Mouse (Mus musculus) neural tube, embryonic 15.5 days (tissue): ENCODE data around the gene Avpr2. TPM values are rescaled to one million over a fixed set of nuclear protein-coding genes. Genes with fewer than 3 reads are reported as not detected.
A peak's percentile ranks its signal among the peaks of the same experiment; 100 is the strongest.

Experiments
- ATAC-seq: fragments of 200-750 bp; cut with Nextera tagmentation; 2 replicates; pipeline ENCODE4 v1.8.0; 2017; ENCODE audit warnings: mild to moderate bottlenecking, moderate TSS enrichment, moderate library complexity; ENCODE audit not compliant: low FRiP score
- H3K27ac ChIP-seq: fragments of 300-500 bp; sonication (generic); replicated peaks from 2 replicates; pipeline ENCODE4 v1.5.1; 2015; ENCODE audit warnings: mild to moderate bottlenecking, inconsistent platforms
- H3K27me3 ChIP-seq: fragments of 300-500 bp; sonication (generic); replicated peaks from 2 replicates; pipeline ENCODE4 v1.6.1; 2015; ENCODE audit warnings: inconsistent platforms
- H3K36me3 ChIP-seq: fragments of 300-500 bp; sonication (generic); 2 replicates; pipeline ENCODE4 v1.6.1; 2015; ENCODE audit warnings: inconsistent platforms
- H3K4me1 ChIP-seq: fragments of 300-500 bp; sonication (generic); 2 replicates; pipeline ENCODE4 v1.6.1; 2015; ENCODE audit warnings: inconsistent platforms
- H3K4me2 ChIP-seq: fragments of 300-500 bp; sonication (generic); 2 replicates; pipeline ENCODE4 v1.6.1; 2015; ENCODE audit warnings: inconsistent platforms, mild to moderate bottlenecking, moderate library complexity
- H3K4me3 ChIP-seq: fragments of 300-500 bp; sonication (generic); replicated peaks from 2 replicates; pipeline ENCODE4 v1.5.1; 2015; ENCODE audit warnings: mild to moderate bottlenecking, inconsistent platforms
- H3K9ac ChIP-seq: fragments of 300-500 bp; sonication (generic); replicated peaks from 2 replicates; pipeline ENCODE4 v1.6.1; 2015; ENCODE audit warnings: mild to moderate bottlenecking, inconsistent platforms
- H3K9me3 ChIP-seq: fragments of 300-500 bp; sonication (generic); replicated peaks from 2 replicates; pipeline ENCODE4 v1.6.1; 2016; ENCODE audit warnings: inconsistent platforms
- WGBS: fragments of 180-500 bp; shearing (Covaris S2); methylation state at CpG from one replicate; pipeline ENCODE4 v1.1.7; 2015; ENCODE audit warnings: mixed read lengths; 5-methylcytosine and 5-hydroxymethylcytosine counted together
- polyA plus RNA-seq: library from polyadenylated mRNA; unstranded; fragments of >200 nt; fragmentation: Nextera tagmentation; extraction: Ambion mirVana; gene quantifications from 2 replicates; pipeline ENCODE4 v1.2.1, GENCODE M21; 2015

Avpr2 gene
- 0.05 and 0.20 TPM in 2 replicates for polyA plus RNA-seq

GRCm38 (mm10) chrX:73891551-73892152 is at the start of gene Avpr2:
Gene Avpr2, plus strand, starts transcription at chrX:73892102.
- 82% methylated on average over 6 of the region's 6 CpGs for WGBS
- no peak within 1 kb of the TSS for H3K4me2 ChIP-seq
- H3K36me3 ChIP-seq = no peaks in the 10 kb centered on the region
- no peak within 1 kb of the TSS for H3K27ac ChIP-seq
- no peaks in the 10 kb centered on the region for H3K4me1 ChIP-seq
- no peaks in the 10 kb centered on the region for H3K9me3 ChIP-seq
- no peak within 1 kb of the TSS for H3K9ac ChIP-seq
- no peaks in the 10 kb centered on the region for H3K27me3 ChIP-seq
- no peak within 1 kb of the TSS for H3K4me3 ChIP-seq
- no peak for ATAC-seq

- 87% methylated on average over 8 of the region's 9 CpGs for whole genome bisulfite sequencing
Observed at GRCm38 (mm10) chrX:73854326-73855086, 37.4 kb upstream of the Avpr2 start.

DNA sequence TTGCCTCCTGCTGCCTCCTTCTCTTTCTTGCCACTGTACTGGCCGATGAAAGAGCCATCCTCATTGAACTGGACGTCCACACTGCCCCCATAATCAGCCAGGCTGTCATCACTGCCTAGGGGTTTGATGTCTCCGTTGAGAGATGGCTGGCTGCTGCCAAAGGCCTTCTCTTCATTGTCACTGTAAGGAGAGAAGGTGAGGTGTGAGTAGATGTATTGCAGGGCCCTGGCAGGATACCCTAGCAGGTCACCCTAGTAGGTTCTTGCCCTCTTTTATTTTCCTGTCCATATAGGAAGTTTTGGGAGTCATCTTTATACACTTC is 36.9 kb upstream of the Avpr2 start:
- H3K27ac ChIP-seq = no peak overlapping the region
- no peaks in the 10 kb centered on the region for H3K27me3 ChIP-seq
- H3K4me1 ChIP-seq = no peaks in the 10 kb centered on the region
- H3K36me3 ChIP-seq = peaks cover 23% of the 10 kb centered on the region; the same call in 1 of the 2 replicates
- no peaks in the 10 kb centered on the region for H3K9me3 ChIP-seq
- no peak for ATAC-seq
- H3K4me3 ChIP-seq = no peak overlapping the region
- 70% methylated on average over 3 of the region's 3 CpGs for WGBS
- H3K4me2 ChIP-seq = no peak overlapping the region
- H3K9ac ChIP-seq = no peak overlapping the region

More at GRCm38 (mm10) chrX:73854326-73855086, 37.4 kb upstream of the Avpr2 start:
- Histone ChIP-seq H3K9me3 (no peaks in the 10 kb centered on the region), H3K4me3 (no peak overlapping the region), H3K27ac (no peak overlapping the region), H3K27me3 (no peaks in the 10 kb centered on the region), H3K4me2 (no peak overlapping the region), H3K36me3 (peaks cover 23% of the 10 kb centered on the region; the same call in 1 of the 2 replicates), H3K9ac (no peak overlapping the region), H3K4me1 (no peaks in the 10 kb centered on the region)
- ATAC-seq = no peak

DNA sequence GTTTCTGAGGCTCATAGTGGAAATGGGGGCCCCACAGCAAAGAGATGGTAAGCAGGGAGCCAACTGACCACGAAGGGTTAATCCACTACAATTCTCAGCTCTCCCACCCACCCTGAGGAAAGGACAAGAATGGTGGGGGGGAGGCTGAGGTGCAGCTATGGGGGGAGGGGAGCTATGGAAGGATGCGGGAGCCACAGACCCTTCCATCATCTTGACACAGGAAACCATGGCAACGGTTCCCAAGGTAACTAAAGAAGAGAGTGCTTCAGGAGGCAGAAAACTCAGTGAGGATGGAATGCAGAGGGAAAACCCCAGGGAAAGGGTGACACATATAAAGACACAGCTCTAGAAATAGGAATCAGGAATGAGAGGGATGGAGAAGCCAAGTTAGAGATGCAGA is 27.2 kb upstream of the Avpr2 start:
- no peak for ATAC-seq
- WGBS = 39% methylated on average over 3 of the region's 3 CpGs
- H3K36me3 ChIP-seq = peaks cover 21% of the 10 kb centered on the region
- H3K27me3 ChIP-seq = no peaks in the 10 kb centered on the region
- H3K4me2 ChIP-seq = no peak overlapping the region
- peaks cover 6% of the 10 kb centered on the region; the same call in 1 of the 2 replicates for H3K4me1 ChIP-seq
- no peak overlapping the region for H3K4me3 ChIP-seq
- no peaks in the 10 kb centered on the region for H3K9me3 ChIP-seq
- no peak overlapping the region for H3K9ac ChIP-seq
- H3K27ac ChIP-seq = no peak overlapping the region

GRCm38 (mm10) chrX:73867256-73867655 is 24.6 kb upstream of the Avpr2 start:
- WGBS = 32% methylated on average over 3 of the region's 3 CpGs
- Histone ChIP-seq H3K4me3 (no peak overlapping the region), H3K27me3 (no peaks in the 10 kb centered on the region), H3K4me1 (peaks cover 6% of the 10 kb centered on the region; the same call in 1 of the 2 replicates), H3K27ac (no peak overlapping the region), H3K9me3 (no peaks in the 10 kb centered on the region), H3K9ac (no peak overlapping the region), H3K36me3 (peaks cover 9% of the 10 kb centered on the region; the same call in 1 of the 2 replicates), H3K4me2 (no peak overlapping the region)
- ATAC-seq = no peak

- WGBS = 84% methylated on average over 1 of the region's 1 CpGs
- Histone ChIP-seq H3K4me2 (no peak overlapping the region), H3K27me3 (no peaks in the 10 kb centered on the region), H3K4me3 (no peak overlapping the region), H3K9me3 (no peaks in the 10 kb centered on the region), H3K9ac (no peak overlapping the region), H3K27ac (no peak overlapping the region), H3K36me3 (peaks cover 3% of the 10 kb centered on the region; the same call in 1 of the 2 replicates), H3K4me1 (peaks cover 6% of the 10 kb centered on the region; the same call in 1 of the 2 replicates)
- no peak for ATAC-seq
Observed at GRCm38 (mm10) chrX:73867852-73868251, 24.1 kb upstream of the Avpr2 start.

GRCm38 (mm10) chrX:73869334-73869733 is 22.6 kb upstream of the Avpr2 start:
- no peaks in the 10 kb centered on the region for H3K9me3 ChIP-seq
- no peak overlapping the region for H3K4me3 ChIP-seq
- H3K36me3 ChIP-seq = no peaks in the 10 kb centered on the region
- WGBS = 12% methylated on average over 5 of the region's 5 CpGs
- no peaks in the 10 kb centered on the region for H3K27me3 ChIP-seq
- no peak overlapping the region for H3K27ac ChIP-seq
- no peak for ATAC-seq
- peaks cover 6% of the 10 kb centered on the region; the same call in 1 of the 2 replicates for H3K4me1 ChIP-seq
- H3K4me2 ChIP-seq = no peak overlapping the region
- H3K9ac ChIP-seq = no peak overlapping the region

GRCm38 (mm10) chrX:73871474-73871873 is 20.4 kb upstream of the Avpr2 start:
- no peak for ATAC-seq
- no peaks in the 10 kb centered on the region for H3K36me3 ChIP-seq
- H3K9me3 ChIP-seq = no peaks in the 10 kb centered on the region

DNA sequence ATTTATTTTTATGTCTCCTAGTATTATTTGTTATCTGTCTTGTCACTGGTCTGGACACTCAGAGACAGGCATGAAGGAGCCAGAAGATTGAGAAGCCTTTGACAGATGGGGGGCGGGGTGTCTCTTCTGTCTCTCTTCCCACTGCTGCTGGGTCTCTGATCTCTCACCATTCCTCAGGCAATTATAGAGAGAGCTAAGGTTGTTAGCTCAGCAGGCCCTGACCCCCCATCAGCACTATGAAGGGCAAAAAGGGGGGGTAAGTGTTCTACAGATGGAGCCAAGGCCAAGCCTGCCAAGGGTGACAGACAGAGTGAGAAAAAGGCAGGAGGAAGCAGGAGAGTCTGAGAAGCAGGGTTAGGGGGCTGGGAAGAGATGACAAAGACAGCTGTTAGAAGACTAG is 19.9 kb upstream of the Avpr2 start:
- no peak overlapping the region for H3K4me3 ChIP-seq
- WGBS = 45% methylated on average over 1 of the region's 1 CpGs
- H3K9me3 ChIP-seq = no peaks in the 10 kb centered on the region
- ATAC-seq = no peak
- H3K27ac ChIP-seq = no peak overlapping the region
- H3K4me1 ChIP-seq = peaks cover 6% of the 10 kb centered on the region; the same call in 1 of the 2 replicates
- H3K4me2 ChIP-seq = no peak overlapping the region
- no peaks in the 10 kb centered on the region for H3K27me3 ChIP-seq
- H3K36me3 ChIP-seq = no peaks in the 10 kb centered on the region
- no peak overlapping the region for H3K9ac ChIP-seq

More at GRCm38 (mm10) chrX:73871474-73871873, 20.4 kb upstream of the Avpr2 start:
- Histone ChIP-seq H3K4me1 (peaks cover 6% of the 10 kb centered on the region; the same call in 1 of the 2 replicates), H3K27ac (no peak overlapping the region), H3K9ac (no peak overlapping the region), H3K4me3 (no peak overlapping the region), H3K27me3 (no peaks in the 10 kb centered on the region), H3K4me2 (no peak overlapping the region)

DNA sequence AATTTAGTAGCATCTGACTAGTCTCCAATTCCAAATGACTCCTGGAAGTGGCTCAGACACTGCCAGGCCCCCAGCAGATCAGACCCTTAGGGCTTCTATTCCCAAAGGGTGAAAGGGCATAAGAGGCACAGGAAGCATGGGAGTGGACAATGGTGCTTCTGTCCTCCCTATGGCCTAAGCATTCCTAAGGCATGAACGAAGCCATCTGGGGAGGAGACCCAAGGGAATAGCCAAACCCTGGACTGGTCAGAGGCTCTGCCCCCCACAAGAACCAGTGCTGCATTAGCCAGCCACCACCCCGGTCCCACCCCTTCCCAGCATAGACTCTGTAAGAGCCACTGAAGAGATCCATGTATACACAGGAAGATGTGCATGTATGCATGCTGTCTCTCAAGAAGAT is 16.0 kb upstream of the Avpr2 start:
- H3K36me3 ChIP-seq = no peaks in the 10 kb centered on the region
- ATAC-seq = no peak

DNA sequence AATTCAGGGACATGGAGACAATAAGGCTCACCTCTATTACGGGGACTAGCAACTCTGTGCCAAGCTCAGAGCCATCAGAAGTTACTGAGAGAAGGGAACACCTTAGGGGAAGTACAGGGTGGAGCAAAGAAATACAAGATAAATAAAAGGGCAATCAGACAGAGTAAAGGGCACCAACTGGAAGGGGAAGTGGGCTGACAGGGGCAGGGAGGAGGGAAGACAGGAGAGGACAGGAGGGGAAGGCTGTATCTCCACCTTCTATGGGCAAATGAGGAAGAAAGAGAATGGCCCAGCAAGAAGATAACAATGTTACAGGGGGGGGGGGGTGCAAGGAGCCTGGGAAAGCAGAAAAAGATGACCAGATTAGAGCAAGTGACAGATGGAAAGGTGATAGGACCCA is 14.9 kb upstream of the Avpr2 start:
- no peak for ATAC-seq
- H3K36me3 ChIP-seq = no peaks in the 10 kb centered on the region
- H3K9me3 ChIP-seq = no peaks in the 10 kb centered on the region
- no peak overlapping the region for H3K27ac ChIP-seq
- 79% methylated on average over 1 of the region's 1 CpGs for WGBS
- peaks cover 18% of the 10 kb centered on the region for H3K4me1 ChIP-seq
- H3K4me3 ChIP-seq = no peak overlapping the region
- no peaks in the 10 kb centered on the region for H3K27me3 ChIP-seq
- H3K9ac ChIP-seq = no peak overlapping the region
- peak overlapping the region; percentile 32 for H3K4me2 ChIP-seq

More for the DNA sequence above, 16.0 kb upstream of the Avpr2 start:
- Histone ChIP-seq H3K4me3 (no peak overlapping the region), H3K4me2 (peak overlapping the region; percentile 32), H3K4me1 (peaks cover 12% of the 10 kb centered on the region; the same call in 1 of the 2 replicates), H3K27ac (no peak overlapping the region), H3K9ac (no peak overlapping the region), H3K27me3 (no peaks in the 10 kb centered on the region), H3K9me3 (no peaks in the 10 kb centered on the region)
- 72% methylated on average over 2 of the region's 2 CpGs for WGBS
